Mouse (Mus musculus) heart, embryonic 16.5 days (tissue): ENCODE results near the gene Qser1. TPM values are rescaled to one million over a fixed set of nuclear protein-coding genes. Genes with fewer than 3 reads are reported as not detected.
"Not testable (repeated sequence)": the region's sequence is repeated elsewhere in the genome, so short reads cannot be mapped to it uniquely, and the experiment has no call there.

ENCODE experiments used
- ATAC-seq: fragments of 200-750 bp; cut with Nextera tagmentation; replicated peaks from 2 replicates; pipeline ENCODE4 v1.8.0; 2017; ENCODE audit warnings: moderate number of reproducible peaks; ENCODE audit not compliant: insufficient read depth, low FRiP score; ENCODE audit errors: extremely low read depth
- H3K27ac ChIP-seq: fragments of 300-500 bp; sonication (generic); 2 replicates; pipeline ENCODE4 v1.5.1; 2014; ENCODE audit warnings: mild to moderate bottlenecking, low read length, control low read depth, moderate library complexity
- H3K27me3 ChIP-seq: fragments of 300-500 bp; sonication (generic); 2 replicates; pipeline ENCODE4 v1.6.1; 2014; ENCODE audit warnings: low read length, mixed read lengths; ENCODE audit not compliant: control insufficient read depth, insufficient read depth
- H3K36me3 ChIP-seq: fragments of 300-500 bp; sonication (generic); 2 replicates; pipeline ENCODE4 v1.6.1; 2014; ENCODE audit not compliant: control insufficient read depth, insufficient read depth
- H3K4me1 ChIP-seq: fragments of 300-500 bp; sonication (generic); 2 replicates; pipeline ENCODE4 v1.6.1; 2014; ENCODE audit warnings: low read length, mixed read lengths; ENCODE audit not compliant: control insufficient read depth, insufficient read depth
- H3K4me2 ChIP-seq: fragments of 300-500 bp; sonication (generic); 2 replicates; pipeline ENCODE4 v1.6.1; 2014; ENCODE audit warnings: low read depth, mild to moderate bottlenecking, control low read depth, low read length
- H3K4me3 ChIP-seq: fragments of 300-500 bp; sonication (generic); 2 replicates; pipeline ENCODE4 v1.5.1; 2014; ENCODE audit warnings: mild to moderate bottlenecking, control low read depth, low read length
- H3K9ac ChIP-seq: fragments of 300-500 bp; sonication (generic); 2 replicates; pipeline ENCODE4 v1.6.1; 2014; ENCODE audit warnings: low read length, control low read depth
- H3K9me3 ChIP-seq: fragments of 300-500 bp; sonication (generic); replicated peaks from 2 replicates; pipeline ENCODE4 v1.6.1; 2016; ENCODE audit warnings: low read length; ENCODE audit not compliant: control insufficient read depth
- WGBS: fragments of 180-500 bp; shearing (Covaris S2); extraction: QIAGEN DNeasy Blood & Tissue Kit; methylation state at CpG from one replicate; pipeline ENCODE4 v1.1.7; 2014; 5-methylcytosine and 5-hydroxymethylcytosine counted together
- polyA plus RNA-seq: library from polyadenylated mRNA; unstranded; fragments of >200 nt; fragmentation: Nextera tagmentation; extraction: Ambion mirVana; gene quantifications from 2 replicates; pipeline ENCODE4 v1.2.1, GENCODE M21; 2015

Gene Qser1
- polyA plus RNA-seq, 1 experiment from 2014 or later = 5.6 TPM

- Histone ChIP-seq H3K27me3 (no peaks in the 10 kb centered on the region), H3K4me3 (no peak overlapping the region), H3K36me3 (no peaks in the 10 kb centered on the region), H3K27ac (no peak overlapping the region), H3K4me2 (no peak overlapping the region), H3K9me3 (peaks cover 3% of the 10 kb centered on the region), H3K4me1 (no peaks in the 10 kb centered on the region), H3K9ac (no peak overlapping the region)
- no peak for ATAC-seq
These were observed 24.4 kb upstream of the Qser1 start for GRCm38 (mm10) chr2:104840974-104841373.

GRCm38 (mm10) chr2:104832486-104832885 lies 15.9 kb upstream of the Qser1 start:
- no peak for ATAC-seq
- Histone ChIP-seq H3K36me3 (no peaks in the 10 kb centered on the region), H3K4me1 (no peaks in the 10 kb centered on the region), H3K4me2 (no peak overlapping the region), H3K9me3 (no peaks in the 10 kb centered on the region), H3K9ac (no peak overlapping the region), H3K4me3 (no peak overlapping the region), H3K27me3 (no peaks in the 10 kb centered on the region), H3K27ac (no peak overlapping the region)
- WGBS = 59% methylated on average over 2 of the region's 2 CpGs

- H3K4me2 ChIP-seq = no peak overlapping the region
- H3K27me3 ChIP-seq = no peaks in the 10 kb centered on the region
- WGBS = 82% methylated on average over 4 of the region's 4 CpGs
- H3K9ac ChIP-seq = no peak overlapping the region
- no peak for ATAC-seq
- no peaks in the 10 kb centered on the region for H3K9me3 ChIP-seq
- H3K4me3 ChIP-seq = no peak overlapping the region
- H3K36me3 ChIP-seq = no peaks in the 10 kb centered on the region
- H3K27ac ChIP-seq = no peak overlapping the region
- H3K4me1 ChIP-seq = no peaks in the 10 kb centered on the region
These were observed 9.6 kb upstream of the Qser1 start for GRCm38 (mm10) chr2:104826191-104826590.

GRCm38 (mm10) chr2:104818763-104819162 lies 2.2 kb upstream of the Qser1 start:
- H3K4me1 ChIP-seq, H3K27me3 ChIP-seq, H3K4me2 ChIP-seq, H3K4me3 ChIP-seq, ATAC-seq, H3K9me3 ChIP-seq, H3K27ac ChIP-seq, H3K36me3 ChIP-seq, H3K9ac ChIP-seq: not testable (repeated sequence)
- WGBS = 85% methylated on average over 3 of the region's 3 CpGs

- H3K4me3 ChIP-seq = peak overlapping the region; percentile 89
- H3K27ac ChIP-seq = peak overlapping the region; percentile 98
- H3K9me3 ChIP-seq = no peaks in the 10 kb centered on the region
- H3K4me2 ChIP-seq = peak overlapping the region; percentile 94
- H3K4me1 ChIP-seq = peaks cover 16% of the 10 kb centered on the region
- no peaks in the 10 kb centered on the region for H3K36me3 ChIP-seq
- H3K9ac ChIP-seq = peak overlapping the region; percentile 98
- WGBS = 2% methylated on average over 15 of the region's 15 CpGs
- no peaks in the 10 kb centered on the region for H3K27me3 ChIP-seq
- ATAC-seq = no peak
These were observed 1.2 kb upstream of the Qser1 start for GRCm38 (mm10) chr2:104817555-104818330.

- Histone ChIP-seq H3K27ac (peak overlapping the region; percentile 98), H3K4me2 (peak overlapping the region; percentile 94), H3K9me3 (no peaks in the 10 kb centered on the region), H3K27me3 (no peaks in the 10 kb centered on the region), H3K9ac (peak overlapping the region; percentile 98), H3K4me1 (peaks cover 17% of the 10 kb centered on the region), H3K36me3 (no peaks in the 10 kb centered on the region), H3K4me3 (peak overlapping the region; percentile 89)
- ATAC-seq = peak; percentile 92
- WGBS = under 1% methylated on average over 31 of the region's 51 CpGs
These were observed 393 bp upstream of the Qser1 start for GRCm38 (mm10) chr2:104816866-104817439.

GRCm38 (mm10) chr2:104815561-104816370 lies 794 bp downstream of the Qser1 start:
- peak overlapping the region; percentile 98 for H3K9ac ChIP-seq
- WGBS = under 1% methylated on average over 33 of the region's 33 CpGs
- H3K4me1 ChIP-seq = peaks cover 18% of the 10 kb centered on the region
- peak overlapping the region; percentile 81 for H3K4me2 ChIP-seq
- peak; percentile 41 for ATAC-seq
- H3K9me3 ChIP-seq = no peaks in the 10 kb centered on the region
- H3K27ac ChIP-seq = peak overlapping the region; percentile 98
- no peaks in the 10 kb centered on the region for H3K36me3 ChIP-seq
- no peaks in the 10 kb centered on the region for H3K27me3 ChIP-seq
- H3K4me3 ChIP-seq = peak overlapping the region; percentile 89

- no peaks in the 10 kb centered on the region; the same call in 1 of the 2 replicates for H3K9me3 ChIP-seq
- WGBS = 66% methylated on average over 5 of the region's 5 CpGs
- no peak for ATAC-seq
- H3K27me3 ChIP-seq = no peaks in the 10 kb centered on the region
- H3K36me3 ChIP-seq = 0 out of 2 replicates have a peak, but pooled peaks cover 4% of the 10 kb centered on the region
- H3K4me3 ChIP-seq = no peak overlapping the region
- H3K9ac ChIP-seq = peak overlapping the region; percentile 34
- H3K27ac ChIP-seq = no peak overlapping the region
- H3K4me1 ChIP-seq = peaks cover 24% of the 10 kb centered on the region
- no peak overlapping the region for H3K4me2 ChIP-seq
These were observed 2.2 kb downstream of the Qser1 start for GRCm38 (mm10) chr2:104814181-104814951.
